Mouse (Mus musculus) right cerebral cortex, postnatal 25 days (tissue): ENCODE measurements around the gene Ubald1.

Experiments used
- DNase-seq: peaks from one replicate; pipeline ENCODE4 v3.0.0; 2022

Gene Ubald1

GRCm38 (mm10) chr16:4863742-4864141 is 16.4 kb downstream of the Ubald1 start:
- DNase-seq, result no peak

GRCm38 (mm10) chr16:4862863-4863483 is 17.1 kb downstream of the Ubald1 start:
- peak; percentile 65 for DNase-seq

- DNase-seq, result no peak
These were observed 18.7 kb downstream of the Ubald1 start for GRCm38 (mm10) chr16:4861392-4861791.

DNA sequence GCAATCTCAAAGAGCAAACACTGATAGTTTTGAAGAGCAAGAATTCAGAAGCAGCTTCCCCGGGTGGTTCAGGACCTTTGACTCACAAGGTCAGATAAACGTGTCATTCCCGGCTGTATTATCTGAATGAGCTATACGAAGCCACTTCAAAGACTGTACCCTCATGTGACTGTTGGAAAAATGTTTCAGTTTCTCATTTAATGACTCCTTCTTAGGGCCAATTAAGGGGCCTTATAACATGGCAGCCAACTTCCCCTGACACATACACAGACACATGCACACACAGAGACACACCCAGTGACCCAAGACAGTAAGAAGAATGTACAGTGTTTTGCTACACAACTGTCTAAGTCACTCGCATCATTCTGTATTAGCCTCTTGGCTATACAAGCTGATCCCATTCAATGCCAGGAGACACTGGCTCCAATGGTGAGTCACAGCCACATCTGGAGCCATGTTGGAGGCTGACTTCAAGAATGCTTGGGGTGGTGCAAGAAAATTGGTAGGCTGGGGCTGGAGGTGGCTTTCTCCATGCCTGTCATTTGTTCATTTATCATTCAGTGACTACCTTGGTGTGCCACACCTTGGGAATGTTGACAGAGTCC is 25.0 kb downstream of the Ubald1 start:
- no peak for DNase-seq

- DNase-seq, result no peak
These were observed 29.0 kb downstream of the Ubald1 start for GRCm38 (mm10) chr16:4850938-4851628.

DNA sequence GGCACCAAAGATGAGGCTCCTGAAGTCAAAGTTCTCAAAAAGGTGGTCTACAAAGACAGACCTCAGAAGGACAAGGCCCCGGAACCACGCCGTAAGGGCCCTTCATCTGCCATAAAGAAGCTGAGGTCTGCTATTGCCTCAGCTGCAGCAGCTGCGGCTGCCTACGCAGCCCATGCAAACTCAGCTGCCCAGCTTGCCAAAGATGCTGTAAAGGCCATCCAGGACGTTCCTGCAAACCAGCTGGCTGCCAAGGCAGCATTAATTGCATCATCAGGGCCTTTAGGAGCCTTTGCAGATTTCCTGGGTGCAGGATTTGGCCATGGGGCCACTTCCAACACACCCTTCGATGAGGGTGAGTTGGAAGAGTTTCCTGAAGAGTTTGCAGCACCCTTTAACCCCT is 29.8 kb downstream of the Ubald1 start:
- no peak for DNase-seq

- DNase-seq, result no peak
These were observed 32.0 kb downstream of the Ubald1 start for GRCm38 (mm10) chr16:4848090-4848489.

GRCm38 (mm10) chr16:4847041-4847440 is 33.1 kb downstream of the Ubald1 start:
- DNase-seq, result no peak

GRCm38 (mm10) chr16:4840231-4840630 is 39.9 kb downstream of the Ubald1 start:
- DNase-seq, result no peak

- no peak for DNase-seq
These were observed 40.6 kb downstream of the Ubald1 start for GRCm38 (mm10) chr16:4839552-4839951.

DNA sequence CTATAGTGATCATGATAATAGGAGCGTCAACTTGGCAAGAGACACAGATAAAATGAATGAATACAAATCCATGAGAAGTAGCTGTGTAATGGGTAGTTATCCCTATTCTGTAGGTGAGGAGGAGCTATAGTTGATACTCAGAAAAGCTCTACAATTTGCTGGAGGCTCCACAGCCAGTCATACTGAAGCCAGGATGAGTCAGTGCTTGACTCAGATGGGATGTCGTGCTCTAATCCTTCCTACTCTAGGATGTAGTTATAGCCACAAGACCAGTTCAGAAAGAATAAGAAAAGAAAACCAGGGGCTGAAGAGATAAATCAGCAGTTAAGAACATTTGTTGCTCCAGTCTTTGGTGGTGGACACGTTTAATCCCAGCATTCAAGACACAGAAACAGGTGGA is 42.5 kb downstream of the Ubald1 start:
- DNase-seq, result no peak

GRCm38 (mm10) chr16:4835191-4835590 is 44.9 kb downstream of the Ubald1 start, which contains the start of gene 4930562C15Rik:
TSS of gene 4930562C15Rik (plus strand) at chr16:4835416.
- no peak for DNase-seq

GRCm38 (mm10) chr16:4833858-4834257 is 46.3 kb downstream of the Ubald1 start:
- no peak for DNase-seq

DNA sequence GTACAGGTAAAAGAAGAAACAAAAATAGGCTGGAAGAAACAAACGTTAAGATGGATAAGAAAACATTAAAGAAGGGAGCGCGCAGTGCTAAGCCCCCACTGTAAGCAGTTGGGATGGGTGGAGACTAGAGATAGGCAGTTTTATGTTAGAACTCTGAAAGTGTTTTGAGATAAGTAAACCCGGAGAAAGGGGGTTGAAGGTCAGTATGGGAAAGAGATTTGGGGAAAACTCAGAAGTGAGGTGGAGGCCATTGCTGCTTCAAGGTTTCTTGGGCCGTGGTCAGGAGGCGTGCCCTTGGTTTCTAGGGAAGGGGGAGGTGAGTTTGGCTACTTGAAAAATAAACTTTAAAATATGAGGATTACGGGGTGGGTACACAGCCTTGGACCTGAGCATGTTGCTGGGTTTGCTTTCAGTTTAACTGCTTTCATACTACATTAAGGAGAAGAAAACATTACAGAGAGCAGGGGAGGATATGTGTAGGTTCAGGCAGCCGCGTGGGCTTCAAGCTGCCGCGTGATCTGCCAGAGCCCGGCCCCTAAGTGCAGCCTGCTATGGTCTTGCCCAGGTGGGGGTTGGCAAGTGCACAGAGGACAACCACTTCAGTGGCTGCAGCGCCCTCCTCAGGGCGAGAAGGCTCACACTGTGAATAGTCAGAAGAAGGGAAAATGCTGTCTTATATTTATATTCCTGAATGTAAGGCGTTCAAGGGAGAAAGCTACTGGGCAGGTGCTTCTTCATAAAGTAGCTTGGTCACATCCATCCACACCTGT is 48.3 kb downstream of the Ubald1 start:
- peak; percentile 38 for DNase-seq

GRCm38 (mm10) chr16:4829271-4829900 is 50.7 kb downstream of the Ubald1 start:
- DNase-seq, result no peak

DNA sequence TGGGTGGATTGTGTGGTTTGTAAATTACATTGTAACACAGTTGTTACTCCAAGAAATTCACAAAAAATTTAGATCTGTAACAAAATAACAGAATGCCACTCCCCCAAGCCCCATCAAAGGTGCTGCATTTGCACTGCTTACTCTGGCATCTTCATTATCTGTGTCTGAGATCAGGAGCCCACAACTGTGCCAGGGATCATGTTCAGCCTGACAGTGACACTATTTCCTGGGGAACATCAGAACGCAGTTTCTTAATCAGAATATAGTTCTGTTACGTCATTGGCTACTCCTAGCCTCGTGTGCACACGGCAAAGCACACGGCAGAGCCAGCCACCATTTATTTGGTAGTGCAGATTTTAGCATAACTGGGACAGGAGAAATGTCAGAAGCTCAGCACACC is 52.5 kb downstream of the Ubald1 start:
- DNase-seq, result no peak
